Mouse (Mus musculus): ENCODE data around the gene AC131692.1. TPM values are rescaled to one million over a fixed set of nuclear protein-coding genes. Genes with fewer than 3 reads are reported as not detected.

AC131692.1 gene
- 0.19 TPM in 1 of 2 replicates, not detected in the other for polyA plus RNA-seq (2015; fragmentation: Nextera tagmentation; extraction: Ambion mirVana)

- H3K27ac ChIP-seq (ENCODE audit: low read length) = no peak within 1 kb of the TSS
- H3K4me2 ChIP-seq (ENCODE audit: low read depth, low read length) = no peak within 1 kb of the TSS
- WGBS = 87% methylated on average over 7 of the region's 7 CpGs
- H3K27me3 ChIP-seq (ENCODE audit: control insufficient read depth, insufficient read depth, low read length) = no peaks in the 10 kb centered on the region
- H3K9me3 ChIP-seq (replicated peaks; ENCODE audit: control insufficient read depth, low read length) = no peaks in the 10 kb centered on the region
- H3K36me3 ChIP-seq (ENCODE audit: control insufficient read depth, insufficient read depth, low read length) = no peaks in the 10 kb centered on the region
- H3K9ac ChIP-seq (ENCODE audit: low read length) = no peak within 1 kb of the TSS
- no peaks in the 10 kb centered on the region for H3K4me1 ChIP-seq (ENCODE audit: control insufficient read depth, insufficient read depth, low read length)
- no peak within 1 kb of the TSS for H3K4me3 ChIP-seq (replicated peaks; ENCODE audit: low read length)
- no peak for ATAC-seq (ENCODE audit: insufficient read depth, low FRiP score)
These were observed at the start of gene AC131692.1 for GRCm38 (mm10) chr19:6094119-6094518. Gene AC131692.1 (plus strand): TSS chr19:6094419.

- ATAC-seq (ENCODE audit: insufficient read depth, low FRiP score) = peak; percentile 38
- peaks cover 16% of the 10 kb centered on the region; the same call in 1 of the 2 replicates for H3K36me3 ChIP-seq (ENCODE audit: control insufficient read depth, insufficient read depth, low read length)
- no peaks in the 10 kb centered on the region for H3K27me3 ChIP-seq (ENCODE audit: control insufficient read depth, insufficient read depth, low read length)
- peak overlapping the region; percentile 86 for H3K4me2 ChIP-seq (ENCODE audit: low read depth, low read length)
- H3K9ac ChIP-seq (ENCODE audit: low read length) = peak overlapping the region; percentile 87
- no peaks in the 10 kb centered on the region for H3K9me3 ChIP-seq (replicated peaks; ENCODE audit: control insufficient read depth, low read length)
- H3K4me1 ChIP-seq (ENCODE audit: control insufficient read depth, insufficient read depth, low read length) = peaks cover 18% of the 10 kb centered on the region
- peak overlapping the region; percentile 76 for H3K4me3 ChIP-seq (replicated peaks; ENCODE audit: low read length)
- 11% methylated on average over 20 of the region's 20 CpGs for WGBS
- H3K27ac ChIP-seq (ENCODE audit: low read length) = peak overlapping the region; percentile 99
These were observed 48.6 kb upstream of the AC131692.1 start for GRCm38 (mm10) chr19:6045366-6046293.

GRCm38 (mm10) chr19:6046294-6047153 lies 47.7 kb upstream of the AC131692.1 start, which contains the start of gene Syvn1:
Gene Syvn1 (plus strand): TSS chr19:6046576.
- Histone ChIP-seq H3K27ac (ENCODE audit: low read length) (peak within 1 kb of the TSS; percentile 99), H3K9me3 (replicated peaks; ENCODE audit: control insufficient read depth, low read length) (no peaks in the 10 kb centered on the region), H3K36me3 (ENCODE audit: control insufficient read depth, insufficient read depth, low read length) (peaks cover 23% of the 10 kb centered on the region), H3K4me2 (ENCODE audit: low read depth, low read length) (peak within 1 kb of the TSS; percentile 86), H3K9ac (ENCODE audit: low read length) (peak within 1 kb of the TSS; percentile 87), H3K4me1 (ENCODE audit: control insufficient read depth, insufficient read depth, low read length) (peaks cover 18% of the 10 kb centered on the region), H3K4me3 (replicated peaks; ENCODE audit: low read length) (peak within 1 kb of the TSS; percentile 76), H3K27me3 (ENCODE audit: control insufficient read depth, insufficient read depth, low read length) (no peaks in the 10 kb centered on the region)
- peak; percentile 93 for ATAC-seq (ENCODE audit: insufficient read depth, low FRiP score)
- under 1% methylated on average over 65 of the region's 65 CpGs for WGBS

GRCm38 (mm10) chr19:6047154-6047898 lies 46.9 kb upstream of the AC131692.1 start:
- WGBS = under 1% methylated on average over 43 of the region's 44 CpGs
- peak; percentile 11; the same call in 1 of the 2 replicates for ATAC-seq (ENCODE audit: insufficient read depth, low FRiP score)
- Histone ChIP-seq H3K27ac (ENCODE audit: low read length) (peak overlapping the region; percentile 99), H3K9ac (ENCODE audit: low read length) (peak overlapping the region; percentile 87), H3K4me1 (ENCODE audit: control insufficient read depth, insufficient read depth, low read length) (peaks cover 18% of the 10 kb centered on the region), H3K4me3 (replicated peaks; ENCODE audit: low read length) (peak overlapping the region; percentile 76), H3K4me2 (ENCODE audit: low read depth, low read length) (peak overlapping the region; percentile 86), H3K9me3 (replicated peaks; ENCODE audit: control insufficient read depth, low read length) (no peaks in the 10 kb centered on the region), H3K27me3 (ENCODE audit: control insufficient read depth, insufficient read depth, low read length) (no peaks in the 10 kb centered on the region), H3K36me3 (ENCODE audit: control insufficient read depth, insufficient read depth, low read length) (peaks cover 29% of the 10 kb centered on the region)

- Histone ChIP-seq H3K9ac (ENCODE audit: low read length) (peak overlapping the region; percentile 87), H3K36me3 (ENCODE audit: control insufficient read depth, insufficient read depth, low read length) (peaks cover 34% of the 10 kb centered on the region), H3K27me3 (ENCODE audit: control insufficient read depth, insufficient read depth, low read length) (no peaks in the 10 kb centered on the region), H3K27ac (ENCODE audit: low read length) (peak overlapping the region; percentile 99; the same call in 1 of the 2 replicates), H3K4me3 (replicated peaks; ENCODE audit: low read length) (peak overlapping the region; percentile 76), H3K9me3 (replicated peaks; ENCODE audit: control insufficient read depth, low read length) (no peaks in the 10 kb centered on the region), H3K4me2 (ENCODE audit: low read depth, low read length) (peak overlapping the region; percentile 86), H3K4me1 (ENCODE audit: control insufficient read depth, insufficient read depth, low read length) (peaks cover 18% of the 10 kb centered on the region)
- WGBS = 81% methylated on average over 8 of the region's 8 CpGs
- ATAC-seq (ENCODE audit: insufficient read depth, low FRiP score) = no peak
These were observed 46.4 kb upstream of the AC131692.1 start for GRCm38 (mm10) chr19:6047899-6048166.

- Histone ChIP-seq H3K36me3 (ENCODE audit: control insufficient read depth, insufficient read depth, low read length) (peaks cover 40% of the 10 kb centered on the region), H3K27me3 (ENCODE audit: control insufficient read depth, insufficient read depth, low read length) (no peaks in the 10 kb centered on the region), H3K4me1 (ENCODE audit: control insufficient read depth, insufficient read depth, low read length) (peaks cover 18% of the 10 kb centered on the region), H3K4me3 (replicated peaks; ENCODE audit: low read length) (no peak overlapping the region), H3K9me3 (replicated peaks; ENCODE audit: control insufficient read depth, low read length) (no peaks in the 10 kb centered on the region), H3K9ac (ENCODE audit: low read length) (peak overlapping the region; percentile 87; the same call in 1 of the 2 replicates), H3K4me2 (ENCODE audit: low read depth, low read length) (no peak overlapping the region), H3K27ac (ENCODE audit: low read length) (no peak overlapping the region)
- WGBS = 86% methylated on average over 11 of the region's 11 CpGs
- no peak for ATAC-seq (ENCODE audit: insufficient read depth, low FRiP score)
These were observed 45.4 kb upstream of the AC131692.1 start for GRCm38 (mm10) chr19:6048681-6049410.

GRCm38 (mm10) chr19:6052516-6052915 lies 41.7 kb upstream of the AC131692.1 start:
- no peak overlapping the region for H3K4me3 ChIP-seq (replicated peaks; ENCODE audit: low read length)
- H3K36me3 ChIP-seq (ENCODE audit: control insufficient read depth, insufficient read depth, low read length) = peaks cover 47% of the 10 kb centered on the region
- H3K4me1 ChIP-seq (ENCODE audit: control insufficient read depth, insufficient read depth, low read length) = peaks cover 20% of the 10 kb centered on the region
- no peak overlapping the region for H3K4me2 ChIP-seq (ENCODE audit: low read depth, low read length)
- WGBS = 82% methylated on average over 7 of the region's 7 CpGs
- no peaks in the 10 kb centered on the region for H3K9me3 ChIP-seq (replicated peaks; ENCODE audit: control insufficient read depth, low read length)
- H3K9ac ChIP-seq (ENCODE audit: low read length) = no peak overlapping the region
- no peak overlapping the region for H3K27ac ChIP-seq (ENCODE audit: low read length)
- H3K27me3 ChIP-seq (ENCODE audit: control insufficient read depth, insufficient read depth, low read length) = no peaks in the 10 kb centered on the region
- ATAC-seq (ENCODE audit: insufficient read depth, low FRiP score) = no peak

GRCm38 (mm10) chr19:6054296-6054695 lies 39.9 kb upstream of the AC131692.1 start:
- no peaks in the 10 kb centered on the region for H3K9me3 ChIP-seq (replicated peaks; ENCODE audit: control insufficient read depth, low read length)
- ATAC-seq (ENCODE audit: insufficient read depth, low FRiP score) = no peak
- WGBS = 78% methylated on average over 5 of the region's 5 CpGs
- H3K36me3 ChIP-seq (ENCODE audit: control insufficient read depth, insufficient read depth, low read length) = peaks cover 38% of the 10 kb centered on the region
- no peak overlapping the region for H3K9ac ChIP-seq (ENCODE audit: low read length)
- H3K4me1 ChIP-seq (ENCODE audit: control insufficient read depth, insufficient read depth, low read length) = peaks cover 12% of the 10 kb centered on the region
- no peak overlapping the region for H3K27ac ChIP-seq (ENCODE audit: low read length)
- H3K4me3 ChIP-seq (replicated peaks; ENCODE audit: low read length) = no peak overlapping the region
- H3K4me2 ChIP-seq (ENCODE audit: low read depth, low read length) = no peak overlapping the region
- H3K27me3 ChIP-seq (ENCODE audit: control insufficient read depth, insufficient read depth, low read length) = no peaks in the 10 kb centered on the region
